Mouse (Mus musculus) forebrain, embryonic 11.5 days (tissue): ENCODE measurements around the gene Galc. TPM values are rescaled to one million over a fixed set of nuclear protein-coding genes. Genes with fewer than 3 reads are reported as not detected.

Source experiments
- ATAC-seq: fragments of 200-750 bp; cut with Nextera tagmentation; replicated peaks from 2 replicates; pipeline ENCODE4 v1.8.0; 2017; ENCODE audit warnings: moderate TSS enrichment; ENCODE audit not compliant: low FRiP score
- DNase-seq: peaks from one replicate; pipeline ENCODE4 v3.0.0-alpha.2; 2017; ENCODE audit warnings: low spot score
- H3K27ac ChIP-seq: fragments of 300-500 bp; sonication (generic); 2 replicates; pipeline ENCODE4 v1.5.1; 2014; ENCODE audit warnings: low read depth, low read length
- H3K27me3 ChIP-seq: fragments of 300-500 bp; sonication (generic); 2 replicates; pipeline ENCODE4 v1.6.1; 2014; ENCODE audit warnings: mild to moderate bottlenecking, low read length, mixed read lengths; ENCODE audit not compliant: control insufficient read depth, insufficient read depth
- H3K36me3 ChIP-seq: fragments of 300-500 bp; sonication (generic); 2 replicates; pipeline ENCODE4 v1.6.1; 2014; ENCODE audit warnings: mild to moderate bottlenecking, low read length, moderate library complexity, mixed read lengths; ENCODE audit not compliant: control insufficient read depth, insufficient read depth
- H3K4me1 ChIP-seq: fragments of 300-500 bp; sonication (generic); replicated peaks from 2 replicates; pipeline ENCODE4 v1.6.1; 2014; ENCODE audit warnings: low read length, mixed read lengths; ENCODE audit not compliant: control insufficient read depth, insufficient read depth
- H3K4me2 ChIP-seq: fragments of 300-500 bp; sonication (generic); 2 replicates; pipeline ENCODE4 v1.6.1; 2014; ENCODE audit warnings: low read depth, mild to moderate bottlenecking, low read length, moderate library complexity, mixed read lengths; ENCODE audit not compliant: severe bottlenecking
- H3K4me3 ChIP-seq: fragments of 300-500 bp; sonication (generic); 2 replicates; pipeline ENCODE4 v1.5.1; 2014; ENCODE audit warnings: low read depth, low read length
- H3K9ac ChIP-seq: fragments of 300-500 bp; sonication (generic); 2 replicates; pipeline ENCODE4 v1.6.1; 2014; ENCODE audit warnings: low read length
- H3K9me3 ChIP-seq: fragments of 300-500 bp; sonication (generic); 2 replicates; pipeline ENCODE4 v1.6.1; 2016; ENCODE audit warnings: low read length, mixed read lengths; ENCODE audit not compliant: control insufficient read depth
- WGBS: fragments of 180-500 bp; shearing (Covaris S2); extraction: QIAGEN DNeasy Blood & Tissue Kit; methylation state at CpG from one replicate; pipeline ENCODE4 v1.1.7; 2014; 5-methylcytosine and 5-hydroxymethylcytosine counted together
- polyA plus RNA-seq: library from polyadenylated mRNA; unstranded; fragments of >200 nt; fragmentation: Nextera tagmentation; extraction: Ambion mirVana; gene quantifications from 2 replicates; pipeline ENCODE4 v1.2.1, GENCODE M21; 2014

Galc gene
- polyA plus RNA-seq, 1 experiment from 2014 or later: 16.4 TPM

DNA sequence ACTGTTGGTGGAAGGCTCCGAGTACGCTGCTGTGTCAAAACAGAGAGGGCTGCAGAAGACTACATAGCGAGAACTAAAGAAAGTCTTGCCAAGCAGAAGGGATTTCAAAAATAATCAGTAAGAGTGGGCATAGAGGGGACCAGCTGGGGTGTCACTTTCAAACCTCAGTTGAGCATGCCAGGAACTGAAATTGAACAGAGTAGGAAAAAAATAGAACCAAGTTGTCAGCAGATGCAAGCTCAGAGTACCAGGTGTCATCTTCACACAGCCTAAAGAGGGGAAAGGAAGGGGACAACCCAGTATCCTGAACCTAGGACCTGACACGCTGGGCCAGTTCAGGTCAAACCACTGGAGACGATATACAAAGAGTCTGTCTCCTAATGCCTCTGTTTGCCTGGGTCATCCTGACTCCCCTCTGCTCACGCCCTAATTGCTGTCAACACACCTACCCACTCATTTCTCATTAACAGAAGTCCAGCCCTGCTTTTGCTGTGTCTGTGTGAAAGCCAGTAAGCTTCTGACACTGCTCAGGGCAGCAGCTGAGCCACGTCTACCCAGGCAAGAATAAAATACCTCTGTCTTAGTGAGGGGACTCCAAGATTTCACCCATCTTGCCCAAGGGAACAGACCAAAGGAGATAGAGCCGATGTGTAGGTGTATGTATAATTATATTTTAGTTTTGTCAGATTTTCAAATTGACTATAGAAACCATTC, 71.9 kb downstream of the Galc start:
- Histone ChIP-seq H3K27ac (no peak overlapping the region), H3K9ac (no peak overlapping the region), H3K9me3 (no peaks in the 10 kb centered on the region), H3K36me3 (no peaks in the 10 kb centered on the region), H3K27me3 (no peaks in the 10 kb centered on the region), H3K4me1 (no peaks in the 10 kb centered on the region), H3K4me2 (no peak overlapping the region), H3K4me3 (no peak overlapping the region)
- DNase-seq (no peak), ATAC-seq (no peak)
- WGBS: 79% methylated on average over 8 of the region's 8 CpGs

DNA sequence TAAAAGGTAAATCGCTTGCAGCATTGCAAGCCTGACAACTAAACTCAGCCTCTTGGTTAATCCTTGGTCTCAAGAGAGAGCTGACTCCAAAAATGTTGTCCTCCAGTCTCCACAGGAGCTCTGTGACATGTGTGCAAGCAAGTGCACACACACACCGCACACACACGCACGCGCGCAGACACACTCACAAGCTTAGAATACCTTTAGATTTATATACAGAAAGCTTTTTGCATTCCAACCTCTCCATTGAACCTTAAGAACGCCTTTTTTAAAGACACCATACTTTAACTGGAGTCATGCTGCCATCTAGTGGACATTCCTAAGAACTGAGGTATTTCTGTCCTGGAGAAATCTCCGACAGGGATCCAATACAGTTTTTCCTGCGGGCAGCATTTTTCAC, 77.5 kb downstream of the Galc start:
- Histone ChIP-seq H3K36me3 (no peaks in the 10 kb centered on the region), H3K4me3 (no peak overlapping the region), H3K9me3 (no peaks in the 10 kb centered on the region), H3K4me2 (0 out of 2 replicates have a peak overlapping the region, but pooled peaks have one; percentile 12), H3K4me1 (no peaks in the 10 kb centered on the region), H3K9ac (no peak overlapping the region), H3K27me3 (no peaks in the 10 kb centered on the region), H3K27ac (no peak overlapping the region)
- DNase-seq (peak; percentile 55), ATAC-seq (peak; percentile 42; the same call in 1 of the 2 replicates)
- WGBS: 18% methylated on average over 9 of the region's 9 CpGs

- no peaks in the 10 kb centered on the region for H3K36me3 ChIP-seq
- H3K4me3 ChIP-seq: no peak overlapping the region
- WGBS: 90% methylated on average over 6 of the region's 6 CpGs
- H3K9ac ChIP-seq: no peak overlapping the region
- no peak overlapping the region for H3K27ac ChIP-seq
- H3K9me3 ChIP-seq: no peaks in the 10 kb centered on the region
- no peaks in the 10 kb centered on the region for H3K27me3 ChIP-seq
- no peak for DNase-seq
- no peaks in the 10 kb centered on the region for H3K4me1 ChIP-seq
- no peak overlapping the region for H3K4me2 ChIP-seq
- ATAC-seq: no peak
Observed at GRCm38 (mm10) chr12:98180807-98181206, 78.5 kb downstream of the Galc start.

- WGBS: 93% methylated on average over 16 of the region's 16 CpGs
- no peak overlapping the region for H3K4me2 ChIP-seq
- H3K9me3 ChIP-seq: no peaks in the 10 kb centered on the region
- no peak overlapping the region for H3K27ac ChIP-seq
- H3K27me3 ChIP-seq: no peaks in the 10 kb centered on the region
- H3K9ac ChIP-seq: no peak overlapping the region
- no peak overlapping the region for H3K4me3 ChIP-seq
- DNase-seq: no peak
- H3K36me3 ChIP-seq: no peaks in the 10 kb centered on the region
- H3K4me1 ChIP-seq: no peaks in the 10 kb centered on the region
- ATAC-seq: no peak
Observed at GRCm38 (mm10) chr12:98180235-98180800, 78.9 kb downstream of the Galc start.

GRCm38 (mm10) chr12:98179496-98179895, 79.8 kb downstream of the Galc start:
- Histone ChIP-seq H3K9ac (no peak overlapping the region), H3K4me2 (no peak overlapping the region), H3K4me3 (no peak overlapping the region), H3K27me3 (no peaks in the 10 kb centered on the region), H3K4me1 (no peaks in the 10 kb centered on the region), H3K36me3 (no peaks in the 10 kb centered on the region), H3K27ac (no peak overlapping the region), H3K9me3 (no peaks in the 10 kb centered on the region)
- WGBS: 88% methylated on average over 1 of the region's 1 CpGs
- no peak for ATAC-seq
- no peak for DNase-seq

- Histone ChIP-seq H3K9ac (no peak overlapping the region), H3K27me3 (no peaks in the 10 kb centered on the region), H3K4me3 (no peak overlapping the region), H3K36me3 (no peaks in the 10 kb centered on the region), H3K4me1 (no peaks in the 10 kb centered on the region), H3K9me3 (no peaks in the 10 kb centered on the region), H3K27ac (no peak overlapping the region), H3K4me2 (no peak overlapping the region)
- 85% methylated on average over 2 of the region's 2 CpGs for WGBS
- ATAC-seq (no peak), DNase-seq (no peak)
Observed at GRCm38 (mm10) chr12:98176632-98177031, 82.6 kb downstream of the Galc start.

- Histone ChIP-seq H3K9ac (no peak overlapping the region), H3K4me1 (no peaks in the 10 kb centered on the region), H3K27me3 (no peaks in the 10 kb centered on the region), H3K27ac (no peak overlapping the region), H3K4me2 (no peak overlapping the region), H3K36me3 (no peaks in the 10 kb centered on the region), H3K9me3 (no peaks in the 10 kb centered on the region), H3K4me3 (no peak overlapping the region)
- no peak for DNase-seq
- no peak for ATAC-seq
- 85% methylated on average over 3 of the region's 3 CpGs for WGBS
Observed at GRCm38 (mm10) chr12:98161901-98162300, 97.4 kb downstream of the Galc start.

- ATAC-seq: no peak
- 90% methylated on average over 6 of the region's 6 CpGs for WGBS
Observed at GRCm38 (mm10) chr12:98160867-98161266, 98.4 kb downstream of the Galc start.

More at GRCm38 (mm10) chr12:98160867-98161266, 98.4 kb downstream of the Galc start:
- Histone ChIP-seq H3K4me3 (no peak overlapping the region), H3K9me3 (no peaks in the 10 kb centered on the region), H3K36me3 (no peaks in the 10 kb centered on the region), H3K9ac (no peak overlapping the region), H3K27me3 (no peaks in the 10 kb centered on the region), H3K27ac (no peak overlapping the region), H3K4me1 (no peaks in the 10 kb centered on the region), H3K4me2 (no peak overlapping the region)
- DNase-seq: no peak
